Comparison of ENCODE assay signal across 13 mouse cellular contexts in genomic region chr8:119057876-119058275, GRCm38 (mm10).
DNase-seq lines count a peak whose midpoint lies in the region.
"Had no signal": no experiment of that assay in that cellular context is flagged by ENCODE, and none has a peak within 500 bp of the region (broad histone marks: within the 10 kb centered on the region; RNA-seq: fewer than 3 reads in every experiment).

No protein-coding gene starts in this region.

- peak; percentile 8 for DNase-seq in adrenal gland, postnatal 10 days
- no peak for DNase-seq in adrenal gland, adult 2 months
- peak; percentile 67 to 70 for DNase-seq in cerebellum, postnatal 10 days
- no peak for DNase-seq in cerebellum, adult 8-10 months
- peak; percentile 15 to 43 for DNase-seq in cerebellum, postnatal 25 days
- no peak for DNase-seq in cerebellum, adult 11 months
- peak; percentile 23 for DNase-seq in right cerebral cortex, postnatal 4 days
- DNase-seq in right cerebral cortex, postnatal 25 days, result no peak
- DNase-seq: adrenal gland, adult 8-10 months; B cell, adult 2 months; cerebellum, adult 18-20 months; cerebellum, adult 9-10 months; embryo, embryonic 11 days had no signal

Comparison
In these comparisons a context has a peak if more than half of its experiments do, and no peak if none do; other contexts are left out.
1. DNase-seq: peak in adrenal gland, postnatal 10 days (single experiment), cerebellum, postnatal 10 days (2 of 2), cerebellum, postnatal 25 days (2 of 2) and right cerebral cortex, postnatal 4 days (single experiment); none in adrenal gland, adult 2 months (single experiment), cerebellum, adult 8-10 months (single experiment), cerebellum, adult 11 months (single experiment) and right cerebral cortex, postnatal 25 days (single experiment).